Mouse (Mus musculus) left cerebral cortex, postnatal 25 days (tissue): ENCODE measurements around the gene Cmtr1. TPM values are rescaled to one million over a fixed set of nuclear protein-coding genes. Genes with fewer than 3 reads are reported as not detected.
A peak's percentile ranks its signal among the peaks of the same experiment; 100 is the strongest.

Experiments used
- DNase-seq, 2 experiments: peaks; one replicate each; pipeline ENCODE4 v3.0.0; 2022; ENCODE audit warnings: low spot score in 2 of 2, mixed read lengths in 1 of 2
- intact Hi-C: fragments of 180-260 bp; cut with DNase I; formaldehyde crosslinking; loops from one replicate; pipeline ENCODE4 v1.15.1; 2025
- total RNA-seq, 2 experiments: library from RNA; stranded (reverse); gene quantifications; 2 replicates each; pipeline ENCODE4 v1.2.3; 2021

Cmtr1 gene
- total RNA-seq, 2 experiments from 2014 or later, result 96.9 to 118 TPM

DNA sequence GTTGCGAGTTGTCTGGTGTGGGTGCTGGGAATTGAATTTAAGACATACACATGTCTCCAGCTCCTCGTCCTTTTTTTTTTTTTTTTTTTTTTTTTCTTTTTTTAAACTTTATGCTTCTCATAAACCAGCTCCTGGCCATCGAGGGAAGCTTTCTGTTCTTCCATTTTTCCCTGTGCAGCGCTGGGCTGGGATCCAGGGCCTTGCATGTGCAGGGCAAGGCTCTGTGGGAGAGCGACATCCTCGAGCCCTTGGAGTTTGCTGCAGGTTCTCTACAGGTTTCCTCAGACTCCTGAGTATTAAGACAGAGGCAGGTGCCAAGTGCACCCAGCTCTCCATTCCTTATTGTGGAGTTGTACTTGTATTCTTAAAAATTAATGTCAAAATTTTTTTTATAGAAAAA is 1.8 kb downstream of the Cmtr1 start:
- intact Hi-C loops, result no loop called here
- no peak for DNase-seq

DNA sequence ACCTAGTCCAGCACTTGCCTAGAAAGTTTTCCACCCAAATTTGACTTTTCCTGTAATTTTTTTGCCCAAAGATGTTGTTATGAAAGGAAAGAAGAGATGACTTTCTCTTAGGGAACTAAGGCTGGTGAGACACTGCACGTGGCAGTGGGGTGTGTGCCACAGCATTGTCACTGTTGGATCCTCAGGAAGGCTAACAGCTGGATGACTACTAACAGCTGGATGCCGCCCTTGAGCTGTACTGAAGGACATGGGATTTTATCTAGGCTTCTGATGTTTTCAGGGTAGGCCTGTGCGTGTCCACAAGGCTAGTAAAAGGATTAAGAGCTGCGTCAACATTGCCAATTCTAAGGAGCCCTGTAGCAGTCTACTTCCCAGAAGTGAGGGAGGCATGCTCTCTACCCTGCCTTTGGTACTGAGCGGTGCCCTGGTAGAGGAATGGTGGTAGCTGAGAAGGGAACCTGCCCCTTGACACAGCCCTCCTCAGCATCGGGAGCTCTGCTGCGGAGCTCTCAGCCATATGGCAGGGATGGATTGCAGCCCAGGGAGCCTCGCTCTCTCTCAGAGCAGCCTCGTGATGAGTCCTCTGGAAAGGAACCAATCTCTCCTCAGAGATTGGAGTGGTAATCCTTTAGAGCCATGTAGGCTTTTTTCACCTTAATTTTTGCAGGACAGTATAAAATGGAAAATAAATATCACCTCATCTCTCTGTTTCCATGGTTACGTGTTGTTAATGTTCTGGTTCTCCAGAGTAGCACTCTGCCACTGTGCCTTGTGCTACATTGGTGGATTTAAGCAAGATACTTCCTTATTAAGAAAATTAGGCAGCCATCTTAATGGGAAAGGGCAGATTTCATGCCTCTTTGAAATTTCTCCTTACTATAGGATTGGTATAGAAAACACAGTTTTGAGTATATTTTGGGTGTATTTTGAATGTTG is 7.9 kb downstream of the Cmtr1 start:
- intact Hi-C loops, result no loop called here
- peak; percentile 46 to 77 for DNase-seq

DNA sequence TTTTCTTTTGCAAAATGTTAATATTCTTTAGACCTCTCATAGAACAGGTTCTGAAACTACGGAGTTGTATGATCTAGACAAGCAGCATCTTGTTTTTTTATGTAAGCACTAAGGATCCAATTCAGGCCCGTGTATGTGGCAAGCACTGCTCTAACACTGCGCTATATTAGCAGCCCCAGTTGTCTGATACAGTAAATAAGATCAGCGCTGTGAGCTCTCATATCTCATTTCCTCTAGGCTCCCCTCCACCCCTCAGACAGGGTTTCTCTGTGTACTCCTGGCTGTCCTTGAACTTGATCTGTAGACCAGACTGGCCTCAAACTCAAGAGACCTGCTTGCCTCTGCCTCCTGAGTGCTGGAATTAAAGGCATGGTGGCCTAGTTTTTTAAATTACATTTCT is 8.6 kb downstream of the Cmtr1 start:
- DNase-seq, result no peak
- intact Hi-C loops, result no loop called here

DNA sequence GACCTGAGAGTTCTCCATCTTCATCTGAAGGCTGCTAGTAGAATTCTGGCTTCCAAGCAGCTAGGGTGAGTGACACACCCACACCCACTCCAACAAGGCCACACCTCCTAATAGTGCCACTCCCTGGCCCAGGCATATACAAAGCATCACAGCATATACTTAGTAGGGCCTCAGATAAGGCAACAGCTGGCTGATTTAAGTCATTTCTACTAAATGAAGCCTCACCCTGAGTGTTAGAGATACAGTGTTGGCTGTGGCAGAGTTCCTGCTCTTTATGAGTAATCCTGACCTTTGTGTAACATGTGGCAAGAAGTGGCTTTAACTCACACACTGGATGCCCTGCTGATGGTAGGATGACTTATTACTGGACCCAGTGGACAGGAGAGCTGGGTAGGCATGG is 9.5 kb downstream of the Cmtr1 start:
- intact Hi-C loops, result no loop called here
- DNase-seq, result no peak

DNA sequence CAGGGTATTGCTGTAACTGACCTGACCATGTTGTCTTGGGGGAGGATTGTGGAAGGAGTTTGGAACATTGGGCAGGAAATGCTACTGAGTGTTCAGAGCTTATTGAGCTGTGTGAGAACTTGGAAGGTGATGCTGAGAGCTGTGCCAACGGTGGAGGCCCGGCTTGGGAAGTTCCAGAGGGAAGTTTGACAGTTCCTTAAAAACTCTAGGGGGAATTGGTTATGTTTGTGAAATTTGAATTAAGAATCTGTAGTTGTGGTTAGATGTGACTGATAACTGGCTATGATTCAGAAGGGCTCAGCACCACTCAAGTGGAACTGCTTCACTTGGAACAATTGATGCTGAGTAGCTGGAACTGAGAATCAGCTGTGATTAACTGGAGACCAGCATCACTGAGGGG is 10.6 kb downstream of the Cmtr1 start:
- DNase-seq, result no peak
- intact Hi-C loops, result no loop called here

DNA sequence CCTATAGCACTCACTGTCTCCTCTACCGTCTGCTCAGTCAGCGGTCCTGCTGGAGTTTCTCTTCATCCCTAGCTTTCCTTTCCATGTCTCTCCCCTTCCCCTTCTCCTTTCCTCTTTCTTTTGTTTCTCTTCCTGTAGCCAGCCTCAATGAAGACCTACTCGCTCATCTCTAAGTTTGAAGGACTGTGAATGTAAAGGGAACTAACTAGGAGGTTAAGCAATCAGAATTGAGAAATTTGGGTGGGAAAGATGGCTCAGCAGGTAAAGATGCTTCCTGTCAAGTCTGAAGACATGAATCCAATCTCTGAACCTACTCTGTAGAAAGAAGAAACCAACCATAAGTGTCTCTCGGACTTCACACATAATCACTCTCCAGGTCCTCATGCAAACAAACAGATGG is 12.9 kb downstream of the Cmtr1 start:
- intact Hi-C loops, result no loop called here
- DNase-seq, result no peak

DNA sequence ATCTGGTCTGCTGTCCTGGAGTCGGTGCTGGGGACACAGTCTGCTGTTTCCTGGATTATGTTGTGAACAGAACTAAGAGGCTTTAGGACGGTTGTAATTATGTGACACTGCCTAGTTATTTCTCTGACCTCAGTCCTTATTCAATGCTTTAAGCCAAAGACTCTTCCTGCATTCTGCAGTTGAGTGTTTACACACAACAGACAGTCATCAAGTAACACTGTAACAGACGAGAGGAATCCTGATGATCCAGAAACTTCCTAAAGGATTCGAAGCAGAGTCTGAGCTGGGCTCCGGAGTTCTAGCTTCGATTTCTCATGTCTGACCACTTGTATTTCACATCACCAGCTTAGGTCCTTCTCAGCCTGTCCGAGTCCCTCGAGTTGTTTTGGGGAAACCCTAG is 18.1 kb downstream of the Cmtr1 start:
- DNase-seq, result no peak
- intact Hi-C loops, result no loop called here

DNA sequence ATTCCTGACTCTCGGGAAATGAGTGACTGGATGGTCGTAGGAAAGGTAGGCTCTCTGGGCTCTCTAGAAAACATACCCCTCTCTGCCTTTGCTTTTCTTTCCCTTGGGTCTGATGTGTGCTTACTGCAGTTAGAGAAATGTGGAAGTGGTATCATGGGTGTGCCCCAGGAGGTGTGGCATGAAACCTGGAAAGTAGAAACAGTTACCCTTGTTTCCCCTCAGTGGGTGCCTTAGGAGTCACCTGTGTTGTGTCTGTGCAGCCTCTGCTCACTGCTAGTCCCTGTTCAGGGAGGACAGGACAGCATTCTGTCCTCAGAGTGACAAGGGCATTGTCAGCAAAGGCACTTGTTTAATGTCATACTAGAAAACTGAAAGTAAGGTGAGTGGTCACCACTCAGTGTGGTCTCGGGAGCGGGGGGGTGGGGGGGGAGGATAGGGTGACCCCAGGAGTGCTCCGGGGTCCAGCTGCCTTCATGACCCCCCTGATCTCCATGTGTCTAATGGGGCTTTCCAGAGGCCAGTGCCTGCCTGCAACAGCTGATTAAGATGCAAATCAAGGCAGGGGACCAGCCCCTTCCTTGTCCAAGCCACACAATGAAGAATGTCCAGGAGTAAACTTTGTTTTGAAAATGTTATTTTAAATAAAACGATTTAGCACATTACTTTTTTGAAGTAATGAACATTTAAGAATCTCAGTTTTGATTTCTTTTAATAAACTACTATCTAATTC is 18.8 kb downstream of the Cmtr1 start:
- intact Hi-C loops, result no loop called here

DNA sequence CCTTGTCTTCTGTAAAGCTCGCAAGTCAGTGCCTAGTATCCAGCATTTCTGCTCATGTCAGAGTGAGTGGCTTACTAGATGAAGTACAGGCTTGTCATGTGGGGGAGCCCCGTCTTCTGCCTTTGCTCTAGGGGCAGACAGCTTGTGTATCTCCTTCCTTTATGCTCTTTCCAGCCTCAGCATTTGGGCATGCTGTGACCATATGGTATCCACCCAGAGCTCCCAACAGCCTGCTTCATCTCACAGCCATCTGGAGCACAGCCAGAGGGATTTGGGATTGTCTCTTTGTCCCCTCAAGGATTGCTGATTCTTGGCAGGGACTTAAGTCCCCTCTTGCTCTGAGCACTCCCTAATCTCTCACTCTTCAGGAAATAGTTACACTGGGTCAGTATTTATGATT is 19.8 kb downstream of the Cmtr1 start:
- intact Hi-C loops, result no loop called here
- DNase-seq, result no peak

More for the DNA sequence above, 18.8 kb downstream of the Cmtr1 start:
- no peak for DNase-seq

DNA sequence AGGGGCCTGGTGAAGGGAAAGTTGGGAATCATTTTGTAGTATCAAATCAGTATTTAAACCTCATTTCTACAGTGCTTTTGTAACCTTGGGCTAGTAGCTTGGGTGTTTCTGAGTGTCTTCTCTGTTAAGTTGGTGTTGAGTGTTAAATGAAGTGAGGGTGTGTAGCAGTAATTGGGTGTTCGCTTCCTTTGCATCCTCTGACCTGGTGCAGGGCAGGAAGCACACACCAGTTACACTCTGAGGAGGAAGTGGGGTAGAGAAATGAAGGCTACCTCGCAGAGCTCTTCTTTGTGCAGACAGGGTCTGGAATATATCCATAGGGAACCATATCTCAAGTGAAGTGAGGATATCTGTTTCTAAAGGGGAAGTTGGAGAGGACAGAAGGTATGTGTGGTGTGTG is 20.5 kb downstream of the Cmtr1 start:
- DNase-seq, result no peak
- intact Hi-C loops, result no loop called here

DNA sequence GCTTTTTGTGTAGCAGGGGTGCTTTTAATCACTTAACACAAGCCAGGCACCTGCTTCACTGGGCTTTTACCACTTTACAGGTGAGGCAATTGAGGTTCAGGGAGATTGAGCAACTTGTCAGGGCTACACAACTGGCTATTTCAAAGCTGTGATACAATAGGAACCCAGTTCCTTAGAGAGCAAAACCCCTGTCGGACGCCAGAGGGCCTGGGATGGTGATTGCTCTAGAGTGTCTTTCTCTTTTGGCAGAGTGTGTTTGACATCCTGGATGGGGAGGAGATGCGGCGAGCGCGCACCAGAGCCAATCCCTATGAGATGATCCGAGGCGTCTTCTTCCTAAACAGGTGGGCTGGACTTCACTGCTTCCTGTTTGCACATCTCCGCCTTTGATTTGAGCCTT is 21.3 kb downstream of the Cmtr1 start:
- no peak for DNase-seq
- intact Hi-C loops, result no loop called here

DNA sequence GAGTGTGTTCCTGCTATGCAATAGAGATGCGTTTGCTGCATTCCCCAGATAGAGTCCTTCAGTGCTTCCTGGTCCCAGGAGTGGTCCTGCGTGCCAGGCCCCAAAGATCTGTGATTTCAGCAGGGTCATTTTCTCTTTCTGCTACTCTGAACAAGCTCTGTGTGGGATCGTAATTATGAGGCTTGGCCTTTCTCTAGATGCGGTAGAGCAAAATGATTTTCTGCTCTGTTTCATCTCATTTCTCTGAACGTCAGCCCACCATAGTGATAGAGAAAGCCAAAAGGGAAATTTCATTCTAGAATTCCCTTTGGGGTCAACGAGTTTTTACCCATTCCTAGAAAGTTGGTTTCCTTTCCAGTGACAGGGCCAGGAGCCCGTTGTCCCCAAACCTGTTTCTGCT is 21.9 kb downstream of the Cmtr1 start:
- intact Hi-C loops, result no loop called here

DNA sequence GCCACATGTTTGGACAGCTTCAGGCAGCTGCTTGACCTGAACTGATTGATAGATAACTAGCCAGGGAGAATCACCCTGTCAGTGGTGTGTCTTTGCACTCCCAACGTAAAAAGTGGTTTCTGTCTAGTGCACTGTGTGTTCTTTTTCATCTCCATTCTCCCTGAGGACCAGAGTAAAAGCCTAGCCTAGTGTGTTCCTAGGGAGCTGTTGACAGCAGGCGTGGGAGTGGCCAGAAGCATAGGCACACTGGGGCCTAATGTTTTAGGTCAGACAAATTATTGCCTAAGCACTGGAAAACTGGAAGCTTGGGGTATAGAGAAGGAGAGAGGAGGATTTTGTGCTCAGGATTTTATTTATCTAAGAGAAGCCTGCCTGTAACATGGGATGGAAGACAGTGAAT is 22.7 kb downstream of the Cmtr1 start:
- no peak for DNase-seq
- intact Hi-C loops, result no loop called here

More for the DNA sequence above, 21.9 kb downstream of the Cmtr1 start:
- no peak for DNase-seq

DNA sequence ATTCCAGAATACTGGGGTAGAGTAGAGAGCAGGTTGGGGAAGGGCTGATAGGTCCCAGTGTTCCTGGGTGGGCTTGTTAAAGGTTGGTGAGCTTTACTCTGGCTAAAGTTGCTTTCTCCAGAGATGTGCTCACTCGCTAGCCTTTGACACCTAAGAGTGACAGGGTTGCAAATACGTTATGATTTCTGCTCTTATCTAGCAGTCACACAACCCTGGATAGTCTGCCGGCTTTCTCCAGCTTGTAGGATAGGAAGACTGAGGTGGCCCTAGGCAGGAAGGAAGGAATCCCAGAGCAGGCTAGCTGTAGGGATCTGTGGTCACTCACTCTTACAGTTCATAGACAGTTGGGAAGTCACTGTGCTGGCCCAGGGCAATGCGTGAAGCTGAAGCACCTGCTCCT is 23.9 kb downstream of the Cmtr1 start:
- intact Hi-C loops, result no loop called here
- DNase-seq, result no peak

DNA sequence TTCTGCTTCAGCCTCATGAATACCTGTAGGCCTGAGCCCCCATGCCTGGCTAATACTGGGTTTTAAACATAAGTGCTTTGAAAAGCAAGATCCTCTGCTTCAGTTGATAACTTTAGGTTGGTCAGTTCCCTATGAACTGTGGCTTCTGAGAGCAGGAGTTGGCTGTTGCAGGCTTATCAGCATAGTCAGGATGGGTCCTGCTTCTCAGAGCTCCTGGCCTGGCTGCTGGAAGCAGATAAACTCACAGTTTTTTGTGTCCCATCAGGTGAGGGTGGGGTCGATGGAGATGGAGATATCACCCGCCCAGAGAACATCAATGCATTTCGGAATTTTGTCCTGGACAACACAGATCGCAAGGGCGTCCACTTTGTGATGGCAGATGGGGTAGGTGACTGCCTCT is 26.4 kb downstream of the Cmtr1 start:
- intact Hi-C loops, result no loop called here
- no peak for DNase-seq

DNA sequence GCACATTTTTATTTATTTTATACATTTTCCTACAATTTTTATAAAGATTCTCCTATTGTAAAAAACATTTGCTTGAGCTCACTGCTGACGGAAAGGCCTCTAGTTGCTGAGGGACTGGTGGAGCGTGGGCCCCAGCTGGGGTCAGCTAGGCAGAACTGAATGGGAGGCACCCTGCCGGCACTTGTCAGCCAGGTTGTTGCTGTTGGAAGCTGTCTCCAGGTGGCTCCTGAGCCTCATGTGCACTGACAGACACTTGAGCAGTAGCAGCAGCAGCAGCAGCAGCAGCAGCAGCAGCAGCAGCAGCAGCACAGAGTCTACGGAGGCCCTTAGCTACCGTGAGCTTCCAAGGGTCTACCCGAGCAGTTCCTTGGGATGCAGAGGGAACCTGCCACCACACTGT is 27.0 kb downstream of the Cmtr1 start:
- DNase-seq, result no peak
- intact Hi-C loops, result no loop called here

DNA sequence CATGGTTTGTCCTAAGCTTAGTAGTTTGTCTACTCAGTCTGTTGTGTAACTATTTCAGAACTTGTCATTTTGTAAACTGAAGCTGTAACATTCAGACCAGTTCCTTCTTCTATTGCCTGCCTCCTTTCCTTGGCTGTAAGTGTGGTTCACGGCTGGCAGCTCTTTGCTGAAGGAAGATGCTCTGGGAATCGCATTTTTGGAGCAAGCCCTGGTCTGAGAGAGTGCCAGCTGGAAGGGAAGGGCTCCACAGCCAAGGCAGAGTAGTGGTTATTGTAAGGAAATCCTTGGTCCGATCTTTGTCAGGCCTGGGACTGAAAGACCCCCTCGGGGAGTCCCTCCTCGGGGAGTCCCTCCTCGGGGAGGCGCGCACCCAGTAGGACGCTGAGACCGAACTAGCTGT is 28.2 kb downstream of the Cmtr1 start:
- no peak for DNase-seq
- intact Hi-C loops, result no loop called here

DNA sequence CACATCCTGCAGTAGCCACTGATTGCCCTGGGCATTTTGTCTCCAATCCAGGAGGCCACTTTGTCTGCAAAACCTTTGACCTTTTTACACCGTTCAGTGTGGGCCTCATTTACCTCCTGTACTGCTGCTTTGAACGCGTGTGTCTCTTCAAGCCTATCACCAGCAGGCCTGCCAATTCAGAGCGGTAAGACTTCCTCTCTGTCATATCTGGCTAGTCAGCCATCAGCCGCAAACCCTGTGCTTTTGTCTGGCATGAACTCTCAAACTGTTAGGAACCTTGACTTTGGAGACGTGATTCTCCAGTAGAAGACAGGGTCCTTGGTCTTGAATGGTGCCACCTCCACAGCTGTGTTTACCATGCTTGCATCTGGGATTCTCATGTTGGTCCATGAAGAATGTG is 29.9 kb downstream of the Cmtr1 start:
- DNase-seq, result no peak
- intact Hi-C loops, result no loop called here

DNA sequence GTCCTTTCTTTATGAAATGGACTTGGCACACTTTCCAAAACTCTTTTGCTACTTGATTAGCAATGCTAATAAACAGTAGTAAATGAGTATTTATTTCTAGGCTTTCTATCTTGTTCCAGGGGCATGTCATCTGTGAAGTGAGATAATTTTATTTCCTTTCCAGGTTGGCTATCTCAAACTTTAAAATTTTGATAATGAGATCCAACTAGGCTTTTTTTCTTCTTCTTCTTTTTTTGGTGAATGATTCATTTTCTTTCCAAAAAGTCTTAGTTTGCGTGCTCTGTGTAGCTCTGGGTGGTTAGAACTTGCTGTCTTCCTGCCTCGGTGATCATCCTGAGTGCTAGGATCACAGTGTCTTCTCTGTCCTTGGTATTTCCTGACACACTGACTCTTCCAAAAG is 32.4 kb downstream of the Cmtr1 start:
- DNase-seq, result no peak
- intact Hi-C loops, result no loop called here

DNA sequence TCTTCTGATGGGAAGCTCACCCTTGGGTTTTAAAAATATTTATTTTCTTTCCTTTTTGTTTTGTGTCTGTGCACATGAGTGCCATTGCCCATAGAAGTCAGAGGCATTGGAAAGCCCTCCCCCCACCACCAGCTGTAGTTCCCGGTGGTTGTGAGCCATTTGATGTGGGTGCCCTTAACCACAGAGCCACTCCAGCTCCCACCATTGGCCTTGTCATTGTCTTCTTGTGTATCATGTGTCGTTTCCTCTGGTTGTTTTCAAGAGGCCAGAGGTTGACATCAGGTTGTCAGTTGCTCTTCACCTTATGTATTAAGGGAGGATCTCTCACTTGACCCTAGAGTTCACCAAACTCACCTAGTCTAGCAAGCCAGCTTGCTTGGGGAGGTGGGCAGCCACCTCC is 33.2 kb downstream of the Cmtr1 start:
- DNase-seq, result no peak
- intact Hi-C loops, result no loop called here

DNA sequence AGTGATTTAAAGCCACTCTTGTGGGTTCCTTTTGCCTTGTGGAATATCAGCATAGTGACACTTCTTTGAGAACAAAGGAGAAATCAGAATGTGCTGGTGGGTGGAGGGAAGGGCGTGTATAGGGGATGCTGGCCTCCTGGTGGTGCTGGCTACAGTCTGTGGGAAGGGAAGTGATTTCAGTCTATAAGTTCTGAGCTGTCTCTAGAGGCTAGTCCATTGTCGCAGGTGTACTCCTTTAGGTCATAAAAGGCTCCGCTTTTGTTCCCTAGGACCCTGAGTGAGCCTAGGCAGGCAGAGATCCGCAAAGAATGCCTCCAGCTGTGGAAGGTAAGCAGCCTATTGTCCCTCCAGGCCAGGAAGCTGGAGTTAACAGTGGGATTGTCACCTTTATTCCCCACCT is 34.1 kb downstream of the Cmtr1 start:
- no peak for DNase-seq
- intact Hi-C loops, result no loop called here
